Mouse (Mus musculus) embryonic facial prominence, embryonic 11.5 days (tissue): ENCODE data around the gene Atf6. TPM values are rescaled to one million over a fixed set of nuclear protein-coding genes. Genes with fewer than 3 reads are reported as not detected.

Source experiments
- ATAC-seq: fragments of 200-750 bp; cut with Nextera tagmentation; replicated peaks from 2 replicates; pipeline ENCODE4 v1.8.0; 2017; ENCODE audit warnings: low read depth; ENCODE audit not compliant: insufficient number of reproducible peaks, low FRiP score, low TSS enrichment
- DNase-seq: peaks from one replicate; pipeline ENCODE4 v3.0.0-alpha.2; 2015; ENCODE audit warnings: low spot score
- H3K27ac ChIP-seq: fragments of 300-500 bp; sonication (generic); replicated peaks from 2 replicates; pipeline ENCODE4 v1.5.1; 2014; ENCODE audit warnings: mild to moderate bottlenecking, low read depth, low read length, control low read depth
- H3K27me3 ChIP-seq: fragments of 300-500 bp; sonication (generic); 2 replicates; pipeline ENCODE4 v1.6.1; 2014; ENCODE audit warnings: mild to moderate bottlenecking, low read length, moderate library complexity, mixed read lengths; ENCODE audit not compliant: control insufficient read depth, insufficient read depth
- H3K36me3 ChIP-seq: fragments of 300-500 bp; sonication (generic); replicated peaks from 2 replicates; pipeline ENCODE4 v1.6.1; 2014; ENCODE audit warnings: low read depth, mild to moderate bottlenecking, low read length, moderate library complexity, mixed read lengths; ENCODE audit not compliant: control insufficient read depth, insufficient read depth
- H3K4me1 ChIP-seq: fragments of 300-500 bp; sonication (generic); 2 replicates; pipeline ENCODE4 v1.6.1; 2014; ENCODE audit warnings: low read length, mixed read lengths; ENCODE audit not compliant: control insufficient read depth, insufficient read depth
- H3K4me2 ChIP-seq: fragments of 300-500 bp; sonication (generic); 2 replicates; pipeline ENCODE4 v1.6.1; 2014; ENCODE audit warnings: low read depth, mild to moderate bottlenecking, control low read depth, low read length, moderate library complexity
- H3K4me3 ChIP-seq: fragments of 300-500 bp; sonication (generic); 2 replicates; pipeline ENCODE4 v1.5.1; 2014; ENCODE audit warnings: low read depth, low read length, control low read depth
- H3K9ac ChIP-seq: fragments of 300-500 bp; sonication (generic); replicated peaks from 2 replicates; pipeline ENCODE4 v1.6.1; 2014; ENCODE audit warnings: mild to moderate bottlenecking, control low read depth, low read length
- H3K9me3 ChIP-seq: fragments of 300-500 bp; sonication (generic); replicated peaks from 2 replicates; pipeline ENCODE4 v1.6.1; 2016; ENCODE audit warnings: mild to moderate bottlenecking, low read length, inconsistent platforms, mixed read lengths; ENCODE audit not compliant: control insufficient read depth
- WGBS: fragments of 180-500 bp; shearing (Covaris S2); extraction: QIAGEN DNeasy Blood & Tissue Kit; methylation state at CpG from one replicate; pipeline ENCODE4 v1.1.7; 2014; 5-methylcytosine and 5-hydroxymethylcytosine counted together
- polyA plus RNA-seq: library from polyadenylated mRNA; unstranded; fragments of >200 nt; fragmentation: Nextera tagmentation; extraction: Ambion mirVana; gene quantifications from 2 replicates; pipeline ENCODE4 v1.2.1, GENCODE M21; 2014

Atf6 gene
- polyA plus RNA-seq, 1 experiment from 2014 or later = 8.4 TPM

DNA sequence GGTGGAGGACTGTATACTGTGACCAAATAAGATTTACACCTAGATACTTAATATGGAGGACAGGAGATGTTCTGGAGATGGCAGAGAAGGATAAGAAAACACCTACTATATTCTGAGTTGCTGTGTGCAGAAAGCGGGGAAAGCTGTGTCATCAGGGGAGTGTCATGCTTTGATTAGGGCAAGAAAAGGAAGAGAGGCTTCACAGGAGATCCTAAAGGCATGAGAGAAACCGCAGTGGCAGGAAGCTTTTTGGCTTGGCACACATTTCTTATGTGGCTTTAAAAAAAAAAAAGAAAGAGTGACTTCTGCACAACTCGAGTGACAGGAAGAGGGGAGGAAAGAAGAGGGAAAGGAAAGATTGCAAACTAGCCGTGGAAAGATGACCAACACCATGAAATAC lies 4.5 kb downstream of the Atf6 start:
- Histone ChIP-seq H3K36me3 (no peaks in the 10 kb centered on the region), H3K9me3 (no peaks in the 10 kb centered on the region), H3K27me3 (no peaks in the 10 kb centered on the region), H3K27ac (no peak overlapping the region), H3K4me2 (no peak overlapping the region), H3K4me3 (no peak overlapping the region), H3K4me1 (no peaks in the 10 kb centered on the region), H3K9ac (no peak overlapping the region)
- no peak for ATAC-seq
- 72% methylated on average over 4 of the region's 4 CpGs for WGBS
- no peak for DNase-seq

DNA sequence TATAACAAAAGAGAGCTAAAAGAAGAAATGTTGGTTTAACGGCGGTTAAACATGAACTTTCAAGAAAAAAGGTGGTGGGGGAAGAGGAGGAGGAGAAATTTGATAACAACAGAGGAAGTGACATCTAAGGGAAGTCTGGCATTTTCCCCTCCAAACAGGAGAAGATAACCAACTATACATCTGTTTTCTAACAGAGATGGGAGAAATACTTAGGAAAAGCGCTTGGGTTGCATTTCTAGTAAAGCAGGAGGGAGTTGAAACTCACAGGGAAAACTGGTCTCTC lies 5.2 kb downstream of the Atf6 start:
- Histone ChIP-seq H3K27ac (no peak overlapping the region), H3K4me1 (no peaks in the 10 kb centered on the region), H3K9me3 (no peaks in the 10 kb centered on the region), H3K9ac (no peak overlapping the region), H3K27me3 (no peaks in the 10 kb centered on the region), H3K4me3 (no peak overlapping the region), H3K36me3 (no peaks in the 10 kb centered on the region), H3K4me2 (no peak overlapping the region)
- 79% methylated on average over 3 of the region's 3 CpGs for WGBS
- no peak for ATAC-seq
- no peak for DNase-seq

GRCm38 (mm10) chr1:170861671-170862434 lies 5.7 kb downstream of the Atf6 start:
- no peak overlapping the region for H3K27ac ChIP-seq
- no peaks in the 10 kb centered on the region for H3K4me1 ChIP-seq
- H3K27me3 ChIP-seq = no peaks in the 10 kb centered on the region
- H3K9me3 ChIP-seq = no peaks in the 10 kb centered on the region
- H3K9ac ChIP-seq = no peak overlapping the region
- DNase-seq (no peak), ATAC-seq (no peak)
- H3K4me3 ChIP-seq = no peak overlapping the region
- no peaks in the 10 kb centered on the region for H3K36me3 ChIP-seq
- no peak overlapping the region for H3K4me2 ChIP-seq
- whole genome bisulfite sequencing = 84% methylated on average over 13 of the region's 13 CpGs

DNA sequence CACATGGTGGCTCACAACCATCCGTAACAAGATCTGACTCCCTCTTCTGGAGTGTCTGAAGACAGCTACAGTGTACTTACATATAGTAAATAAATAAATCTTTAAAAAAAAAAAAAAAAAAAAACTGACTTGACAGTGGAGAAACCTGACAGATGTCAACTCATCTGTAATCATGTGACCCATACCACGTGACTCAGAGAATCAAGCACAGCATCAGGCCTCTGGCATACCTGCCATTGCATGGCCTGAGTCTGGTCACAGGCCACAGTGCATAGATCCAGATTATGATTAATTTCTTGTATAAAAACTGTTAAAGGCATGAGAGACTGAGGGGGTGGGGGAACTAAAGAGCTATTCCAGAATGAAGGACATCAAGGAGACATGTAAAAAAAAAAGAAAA lies 8.7 kb downstream of the Atf6 start:
- H3K36me3 ChIP-seq = no peaks in the 10 kb centered on the region
- no peaks in the 10 kb centered on the region for H3K27me3 ChIP-seq
- H3K9ac ChIP-seq = no peak overlapping the region
- ATAC-seq = no peak
- no peak overlapping the region for H3K27ac ChIP-seq
- H3K4me3 ChIP-seq = no peak overlapping the region
- no peak overlapping the region for H3K4me2 ChIP-seq
- H3K4me1 ChIP-seq = no peaks in the 10 kb centered on the region
- 71% methylated on average over 2 of the region's 2 CpGs for WGBS
- DNase-seq = no peak
- no peaks in the 10 kb centered on the region for H3K9me3 ChIP-seq

GRCm38 (mm10) chr1:170857369-170857768 lies 10.2 kb downstream of the Atf6 start:
- no peaks in the 10 kb centered on the region for H3K36me3 ChIP-seq
- H3K9me3 ChIP-seq = no peaks in the 10 kb centered on the region
- DNase-seq (no peak), ATAC-seq (no peak)
- H3K4me3 ChIP-seq = no peak overlapping the region
- H3K27me3 ChIP-seq = no peaks in the 10 kb centered on the region
- H3K27ac ChIP-seq = no peak overlapping the region
- H3K4me1 ChIP-seq = no peaks in the 10 kb centered on the region
- 85% methylated on average over 2 of the region's 2 CpGs for WGBS
- no peak overlapping the region for H3K4me2 ChIP-seq
- H3K9ac ChIP-seq = no peak overlapping the region

DNA sequence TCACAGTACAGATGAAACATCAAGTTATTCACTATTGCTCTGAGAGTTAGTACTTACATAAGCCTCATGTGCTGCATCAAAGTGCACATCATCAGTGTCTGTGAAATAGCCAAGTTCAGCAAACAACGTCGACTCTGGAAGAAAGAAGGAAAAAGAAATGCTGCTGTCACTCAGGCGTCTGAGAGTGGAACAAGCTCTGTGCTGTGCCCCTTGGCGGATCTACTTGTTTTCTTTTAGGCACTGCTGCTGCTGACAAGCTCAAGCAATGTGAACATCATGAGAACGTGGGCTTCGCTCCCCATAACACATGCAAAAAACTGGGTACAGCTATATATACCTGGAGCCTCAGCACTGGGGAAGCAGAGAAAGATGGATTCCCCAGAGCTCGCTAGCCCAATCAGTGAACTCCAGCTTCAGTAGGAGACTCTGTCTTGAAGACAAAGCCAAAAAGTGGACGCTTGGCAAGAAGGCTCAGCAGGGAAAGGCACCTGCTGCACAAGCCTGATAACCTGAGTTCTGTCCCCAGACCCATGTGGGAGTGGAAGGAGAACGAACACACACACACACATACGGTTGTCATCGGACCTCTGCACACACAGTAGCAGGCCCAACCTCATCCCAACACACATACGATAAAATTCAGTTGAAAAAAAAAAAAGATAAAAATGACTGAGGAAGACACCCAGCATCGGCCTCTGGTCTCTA lies 12.4 kb downstream of the Atf6 start:
- 89% methylated on average over 13 of the region's 13 CpGs for WGBS
- no peak for ATAC-seq
- Histone ChIP-seq H3K4me2 (no peak overlapping the region), H3K27me3 (no peaks in the 10 kb centered on the region), H3K27ac (no peak overlapping the region), H3K4me1 (no peaks in the 10 kb centered on the region), H3K36me3 (no peaks in the 10 kb centered on the region), H3K9ac (no peak overlapping the region), H3K4me3 (no peak overlapping the region), H3K9me3 (no peaks in the 10 kb centered on the region)
- DNase-seq = no peak

GRCm38 (mm10) chr1:170853604-170854003 lies 14.0 kb downstream of the Atf6 start:
- Histone ChIP-seq H3K4me1 (no peaks in the 10 kb centered on the region), H3K9me3 (no peaks in the 10 kb centered on the region), H3K4me3 (no peak overlapping the region), H3K27me3 (no peaks in the 10 kb centered on the region), H3K36me3 (no peaks in the 10 kb centered on the region), H3K4me2 (no peak overlapping the region), H3K27ac (no peak overlapping the region), H3K9ac (no peak overlapping the region)
- no peak for DNase-seq
- ATAC-seq = no peak
- WGBS = 100% methylated on average over 3 of the region's 3 CpGs
